Mouse (Mus musculus) adrenal gland, postnatal 36 days (tissue): ENCODE results near the gene Thoc7. TPM values are rescaled to one million over a fixed set of nuclear protein-coding genes. Genes with fewer than 3 reads are reported as not detected.
"Not testable (repeated sequence)": the region's sequence is repeated elsewhere in the genome, so short reads cannot be mapped to it uniquely, and the experiment has no call there.

Source experiments
- DNase-seq, 2 experiments: peaks; one replicate each; pipeline ENCODE4 v3.0.0; 2021; ENCODE audit warnings: mixed read lengths in 1 of 2
- long read RNA-seq, 2 experiments: library from polyadenylated mRNA; stranded (forward); transcript quantifications; one replicate each; pipeline ENCODE4 v2.0.0; 2021; ENCODE audit warnings: borderline sequencing depth in 2 of 2
- total RNA-seq, 2 experiments: library from RNA; stranded (reverse); gene quantifications; 2 replicates each; pipeline ENCODE4 v1.2.3; 2021

The Thoc7 gene
- 100 to 1,000 TPM; 121 TPM for total RNA-seq
- long read RNA-seq, experiment 1, transcript Thoc7-201 (8 exons, 937 nt): major isoform, 69 of 119 reads
- long read RNA-seq, experiment 1, transcript Thoc7-210 (9 exons, 951 nt): minor isoform, 6 of 119 reads
- long read RNA-seq, experiment 1, partial matches to known transcripts: 13 of 119 reads
- long read RNA-seq, experiment 1, other reads (novel, unspliced or antisense): 31 of 119 reads
- long read RNA-seq, experiment 2, transcript Thoc7-201 (8 exons, 937 nt): major isoform, 22 of 38 reads
- long read RNA-seq, experiment 2, transcript Thoc7-210 (9 exons, 951 nt): minor isoform, 5 of 38 reads
- long read RNA-seq, experiment 2, partial matches to known transcripts: 1 of 38 reads
- long read RNA-seq, experiment 2, other reads (novel, unspliced or antisense): 9 of 38 reads

DNA sequence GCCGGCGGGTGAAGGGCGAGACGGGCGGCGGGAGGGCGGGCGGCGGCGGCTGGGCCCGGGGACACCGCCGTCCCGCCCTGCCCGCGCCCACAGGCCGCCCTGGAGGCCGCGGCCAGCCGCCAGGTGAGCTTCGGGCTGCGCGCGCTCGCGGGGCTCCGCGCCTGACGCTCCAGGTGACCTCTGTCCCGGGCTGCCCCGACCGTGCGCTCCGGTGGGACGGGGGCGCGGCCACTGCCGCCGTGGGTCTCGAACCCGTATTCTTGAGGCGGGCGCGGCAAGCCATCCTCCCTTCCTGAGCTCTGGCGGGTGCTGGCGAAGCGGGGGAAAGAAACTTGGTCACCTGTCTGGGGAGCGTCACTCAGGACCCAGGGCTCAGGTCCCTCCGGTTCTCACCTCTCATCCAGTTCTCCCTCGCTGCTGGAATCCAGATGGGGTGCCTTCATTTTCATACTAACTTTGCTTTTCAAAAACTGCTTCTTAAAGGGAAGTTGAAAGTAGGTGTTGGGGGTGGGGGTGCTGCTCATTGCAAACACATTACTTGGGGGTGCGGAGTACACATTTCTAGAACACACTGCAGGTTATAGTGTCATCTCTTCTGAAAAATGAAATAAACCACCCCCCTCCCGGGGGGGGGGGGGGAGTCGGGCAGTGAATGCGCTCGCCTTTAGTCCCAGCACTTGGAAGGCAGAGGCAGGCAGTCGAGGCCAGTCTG, at the start of gene Thoc7, which contains the start of gene Atxn7:
Thoc7 (minus strand) TSS at position 452 of the 712 bp plus-strand sequence.
Atxn7 (plus strand) TSS at position 40 of the 712 bp plus-strand sequence.
- peak; percentile 42 to 56 for DNase-seq

DNA sequence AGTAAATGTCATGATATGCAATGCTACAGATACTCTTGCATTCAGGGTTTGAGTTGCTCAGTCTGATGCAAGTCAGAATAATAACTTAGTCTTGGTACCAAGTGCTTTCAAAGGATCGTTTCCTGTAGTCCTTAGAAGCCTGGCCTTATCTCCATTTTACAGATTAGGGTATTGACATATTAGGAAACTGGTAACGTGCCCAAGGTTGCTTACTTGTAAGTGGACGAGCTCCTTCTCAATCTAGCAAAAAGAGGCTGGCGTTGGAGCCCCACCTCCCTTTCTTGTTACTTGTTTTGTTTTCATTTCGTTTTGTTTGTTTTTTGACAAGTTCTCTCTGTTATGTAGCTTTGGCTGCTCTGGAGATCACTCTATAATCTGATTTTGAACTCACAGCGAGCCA, 48.1 kb upstream of the Thoc7 start:
- peak; percentile 6 to 23 for DNase-seq

DNA sequence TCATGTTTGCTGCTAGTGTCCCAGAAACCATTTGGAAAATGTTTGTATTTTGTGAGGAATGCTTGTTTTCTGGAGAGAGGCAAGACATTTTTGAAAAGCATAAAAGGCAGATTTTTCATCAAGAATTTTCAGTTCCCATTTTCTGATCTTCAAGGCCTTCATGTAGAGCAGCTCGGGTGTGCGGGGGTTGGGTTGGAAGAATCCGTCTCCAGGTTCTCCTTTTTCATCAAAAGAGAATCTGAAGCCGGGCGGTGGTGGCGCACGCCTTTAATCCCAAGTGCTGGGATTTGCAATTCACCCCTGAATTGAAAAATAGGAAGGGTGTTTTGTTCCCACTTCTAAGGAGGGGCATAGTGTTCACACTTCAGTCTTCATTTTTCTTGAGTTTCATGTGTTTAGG, 41.1 kb upstream of the Thoc7 start:
- no peak for DNase-seq

DNA sequence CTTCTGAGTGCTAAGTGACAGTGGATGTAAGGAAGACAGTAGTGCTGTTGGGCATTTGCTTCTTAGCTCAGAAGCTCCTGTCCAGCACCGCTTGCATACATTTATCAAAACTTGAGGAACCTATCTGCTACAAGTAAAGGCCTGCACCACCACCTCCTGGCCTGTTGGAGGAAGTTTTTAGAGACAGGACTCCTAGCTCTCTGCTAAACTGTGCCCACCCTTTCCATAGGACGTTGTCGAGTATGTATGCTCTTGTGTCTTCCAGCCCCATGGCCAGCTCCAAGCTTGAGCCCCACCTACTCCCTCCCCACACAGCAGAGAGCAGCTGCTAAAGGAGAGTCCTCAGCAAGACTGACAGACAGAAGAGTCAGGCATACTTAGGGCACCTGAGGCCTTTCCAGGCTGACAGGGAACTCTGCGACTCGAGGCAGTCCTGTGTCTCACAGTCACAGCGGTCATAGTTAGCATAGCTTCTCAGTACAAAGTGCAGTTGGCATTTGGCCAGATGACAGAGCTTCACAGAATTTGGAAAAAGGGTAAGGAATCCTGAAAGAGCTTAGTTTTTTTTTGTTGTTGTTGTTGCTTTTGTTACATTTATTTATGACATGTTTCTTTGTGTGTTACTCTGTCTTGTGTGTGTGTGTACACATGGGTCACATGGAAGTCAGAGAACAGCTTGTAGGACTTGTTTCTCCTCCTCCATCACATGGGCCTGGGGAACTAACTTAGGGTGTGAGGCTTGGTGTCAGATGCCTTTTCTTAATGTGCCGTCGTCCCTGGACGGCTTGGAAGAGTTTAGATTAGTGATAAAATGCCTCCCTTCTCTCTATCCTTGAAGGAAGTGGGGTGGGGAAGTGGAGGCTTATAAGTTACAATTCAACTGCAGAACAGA, 33.8 kb upstream of the Thoc7 start:
- DNase-seq: peak in 1 of 2 experiments; percentile 24

DNA sequence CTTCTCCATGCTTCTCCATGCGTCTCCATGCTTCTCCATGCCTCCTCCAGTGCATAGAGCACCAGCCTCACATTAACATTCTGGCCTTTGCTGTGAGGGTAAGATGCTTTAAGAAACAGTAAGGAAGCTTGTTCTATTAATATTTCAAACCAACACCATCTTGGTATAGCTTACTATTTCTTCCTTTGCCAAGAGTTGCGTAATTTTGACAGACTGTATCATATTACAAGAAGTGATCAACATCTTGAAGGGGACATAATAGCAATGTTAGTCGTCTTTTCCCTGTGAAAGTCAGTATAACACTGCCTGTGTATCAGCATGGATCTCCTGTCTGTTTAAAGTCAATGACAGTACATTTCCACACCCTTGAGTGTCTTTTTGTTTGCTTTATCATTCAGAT, 29.1 kb upstream of the Thoc7 start:
- no peak for DNase-seq

DNA sequence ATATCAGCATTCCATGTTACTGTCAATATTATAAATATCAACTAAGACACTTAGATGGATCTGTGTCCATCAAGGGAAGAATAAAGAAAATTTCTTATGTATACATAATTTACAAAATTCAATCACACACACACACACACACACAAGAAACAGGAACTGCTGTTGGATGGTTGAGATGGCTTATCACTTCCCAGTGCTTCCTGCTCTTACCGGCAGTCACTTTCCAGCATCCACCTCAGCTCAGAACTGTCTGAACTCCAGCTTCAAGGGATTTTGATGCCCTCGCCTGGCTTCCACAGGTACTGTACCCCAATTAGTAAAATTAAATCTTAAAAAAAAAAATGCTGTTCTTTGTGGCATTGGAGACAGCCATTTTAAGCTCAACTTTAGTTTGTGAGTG, 26.7 kb upstream of the Thoc7 start:
- no peak for DNase-seq

DNA sequence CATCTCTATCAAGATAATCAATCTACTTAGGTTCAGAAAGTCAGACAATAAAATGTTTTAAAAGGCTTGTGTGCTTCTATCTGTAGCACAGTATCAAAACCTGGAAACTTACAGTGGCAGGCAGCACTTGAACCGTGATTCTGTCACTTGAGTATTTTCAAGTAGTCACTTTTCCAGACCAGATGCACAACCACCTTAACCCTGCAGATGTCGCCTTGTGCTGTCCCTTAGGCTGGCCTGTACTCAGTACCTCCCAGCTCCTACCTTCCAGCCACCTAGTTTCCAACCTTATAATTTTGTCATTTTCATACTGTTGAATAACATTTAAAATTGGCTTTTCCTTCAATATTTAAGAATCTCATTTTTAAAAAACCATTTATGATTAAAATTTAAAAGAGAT, 20.5 kb upstream of the Thoc7 start:
- DNase-seq: peak; percentile 14 to 18

DNA sequence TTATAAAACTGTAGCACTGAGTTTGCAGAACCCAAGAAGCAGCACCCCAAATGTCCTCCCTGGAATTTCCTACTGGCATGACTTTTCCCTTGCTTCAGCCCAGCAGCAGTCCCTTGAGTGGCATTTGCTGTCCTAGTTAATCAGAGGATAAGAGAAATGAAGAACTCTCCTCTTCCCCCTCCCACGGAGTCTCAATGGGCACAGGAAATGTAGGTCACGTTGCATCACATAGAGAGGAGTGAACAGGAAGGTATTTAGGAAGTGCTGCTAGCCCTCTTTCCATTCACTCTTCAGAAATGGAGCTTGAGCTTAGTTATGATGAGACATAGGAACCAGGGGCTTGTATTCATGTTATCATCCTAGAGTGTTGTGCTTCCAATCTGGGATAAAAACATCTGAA, 19.6 kb upstream of the Thoc7 start:
- peak in 1 of 2 experiments; percentile 13 for DNase-seq

DNA sequence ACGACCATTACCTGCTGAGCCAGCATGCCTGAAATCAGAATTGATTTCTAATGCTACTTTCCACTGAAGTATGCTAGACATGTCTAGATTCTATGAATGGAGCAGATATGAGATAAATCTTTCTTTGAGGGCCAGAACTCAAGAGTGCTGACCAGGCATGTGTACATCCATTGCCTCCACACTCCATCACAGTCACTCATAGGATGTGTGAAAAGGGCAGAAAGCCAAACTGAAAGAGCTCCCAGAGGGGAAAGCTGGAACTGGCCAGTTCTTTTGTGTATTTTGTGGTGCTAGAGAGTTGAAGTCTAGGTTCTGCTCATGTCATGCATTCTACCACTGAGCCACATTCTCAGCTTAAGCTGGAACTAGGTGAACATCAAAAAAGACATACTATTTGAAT, 15.8 kb upstream of the Thoc7 start:
- no peak for DNase-seq

DNA sequence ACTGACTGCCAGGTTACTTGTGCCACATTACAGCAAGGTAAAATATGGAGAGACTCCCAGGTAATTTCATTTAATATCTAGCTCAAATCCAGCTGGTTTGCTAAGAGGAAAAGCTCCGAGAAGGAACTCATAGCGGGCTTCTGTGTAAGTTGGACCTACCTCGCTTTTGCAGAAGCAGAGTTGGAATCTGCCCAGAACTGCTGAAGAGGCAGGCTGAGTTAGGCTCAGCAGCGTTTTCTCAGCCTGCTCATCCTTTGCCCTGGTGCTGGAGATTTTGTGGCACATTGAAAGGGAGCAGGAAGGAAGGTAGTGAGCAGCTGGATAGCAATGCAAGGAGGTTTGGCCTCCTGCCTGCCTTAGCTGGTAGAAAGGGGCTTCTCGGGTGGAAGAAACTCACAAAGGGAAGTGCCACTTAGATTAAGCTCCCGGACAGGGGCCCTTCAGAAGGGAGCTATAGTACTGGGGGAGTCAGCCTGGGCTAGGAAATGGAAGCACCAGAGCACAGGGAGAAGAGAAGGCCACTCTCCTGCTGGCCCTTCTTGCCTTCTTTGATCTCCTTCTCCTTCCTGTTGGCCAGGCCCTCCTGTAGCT, 10.1 kb upstream of the Thoc7 start:
- no peak for DNase-seq

DNA sequence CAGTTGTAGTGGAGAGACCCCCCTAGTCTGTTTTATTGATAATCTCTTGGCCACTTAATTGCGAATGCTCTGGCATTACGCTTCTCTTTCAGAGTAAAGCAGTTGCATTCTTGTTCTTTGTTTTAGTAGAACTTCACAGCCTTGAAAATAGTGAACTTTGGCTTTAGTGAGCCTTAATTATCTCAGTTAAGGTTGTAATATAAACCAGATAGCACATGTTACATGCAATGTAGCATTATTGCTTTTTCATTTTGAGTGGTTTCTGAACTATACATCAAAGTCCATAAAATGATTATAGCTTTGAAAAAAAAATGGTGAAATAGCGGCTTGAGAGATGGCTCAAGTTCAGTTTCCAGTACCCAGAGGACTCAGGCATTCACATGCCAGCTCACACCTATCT, 8.9 kb upstream of the Thoc7 start:
- no peak for DNase-seq

DNA sequence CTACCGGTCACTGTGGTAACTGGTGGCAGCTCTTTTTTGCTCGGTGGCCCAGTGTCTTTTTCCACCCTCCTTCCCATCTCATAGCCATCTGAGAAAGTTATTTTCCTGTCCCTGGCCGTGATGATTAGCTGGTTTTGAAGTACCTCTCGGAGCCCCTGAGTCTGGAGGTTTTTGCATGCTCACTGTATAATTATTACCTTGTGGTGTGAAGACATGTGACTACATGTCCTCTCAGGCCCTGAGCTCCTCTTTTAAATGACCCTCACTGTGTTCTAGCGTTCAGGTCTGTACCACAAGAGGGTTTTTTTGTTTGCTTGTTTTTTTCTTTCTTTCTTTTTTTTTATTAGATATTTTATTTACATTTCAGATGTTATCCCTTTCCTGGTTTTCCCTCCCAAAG, 6.8 kb upstream of the Thoc7 start:
- no peak for DNase-seq

DNA sequence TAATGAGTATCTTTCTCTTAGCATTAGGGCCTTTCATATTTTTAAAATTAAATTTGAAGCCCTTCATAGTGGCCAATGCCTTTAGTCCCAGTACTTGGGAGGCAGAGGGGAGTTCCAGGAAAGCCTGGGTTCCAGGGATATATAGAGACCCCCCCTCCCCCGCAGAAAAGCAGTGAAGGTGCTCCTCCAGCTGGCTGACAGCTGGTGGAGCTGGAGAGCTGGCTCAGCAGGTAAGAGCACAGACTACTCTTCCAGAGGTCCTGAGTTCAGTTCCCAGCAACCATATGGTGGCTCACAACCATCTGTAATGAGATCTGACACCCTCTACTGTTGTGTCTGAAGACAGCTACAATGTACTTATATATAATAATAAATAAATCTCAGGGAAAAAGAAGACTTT, 6.0 kb upstream of the Thoc7 start:
- no peak for DNase-seq

DNA sequence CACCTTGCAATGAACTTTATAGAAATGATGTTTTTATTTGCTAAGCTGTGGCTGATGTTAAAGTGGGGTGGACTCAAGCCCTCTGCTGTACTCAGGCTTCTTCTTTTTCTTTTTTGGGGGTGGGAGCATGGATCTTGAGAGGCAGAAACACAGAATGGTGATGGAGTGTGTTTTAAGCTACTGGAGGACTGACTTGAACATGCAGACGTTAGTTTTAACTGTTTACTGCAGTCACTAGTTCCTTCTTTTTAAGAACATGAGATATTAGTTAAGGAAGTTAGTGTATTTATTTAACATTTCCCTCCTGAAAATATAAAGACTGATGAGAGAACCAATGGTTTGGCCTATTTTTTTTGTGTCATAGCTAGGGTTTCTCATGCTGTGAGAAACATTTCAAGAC, 1.9 kb upstream of the Thoc7 start:
- DNase-seq: no peak

DNA sequence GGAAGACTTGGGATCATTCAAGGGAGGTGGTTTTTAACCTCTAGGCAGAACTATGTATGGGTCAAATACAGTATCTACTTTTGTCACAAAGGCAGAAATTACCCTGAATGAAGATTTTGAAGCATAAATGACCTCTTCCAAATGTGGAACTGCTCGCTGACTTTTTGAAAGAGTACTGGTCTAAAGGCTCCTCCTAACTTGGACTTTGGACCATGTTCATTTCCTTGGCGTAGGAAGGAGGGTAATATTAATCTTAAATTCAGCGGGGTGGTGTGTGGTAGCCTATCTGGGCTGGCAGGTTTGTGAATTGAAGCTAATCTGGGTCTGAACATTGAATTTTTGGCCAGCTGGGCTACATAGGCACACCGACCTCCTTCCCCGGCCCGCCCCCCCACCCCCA, 824 bp upstream of the Thoc7 start:
- DNase-seq: no peak

DNA sequence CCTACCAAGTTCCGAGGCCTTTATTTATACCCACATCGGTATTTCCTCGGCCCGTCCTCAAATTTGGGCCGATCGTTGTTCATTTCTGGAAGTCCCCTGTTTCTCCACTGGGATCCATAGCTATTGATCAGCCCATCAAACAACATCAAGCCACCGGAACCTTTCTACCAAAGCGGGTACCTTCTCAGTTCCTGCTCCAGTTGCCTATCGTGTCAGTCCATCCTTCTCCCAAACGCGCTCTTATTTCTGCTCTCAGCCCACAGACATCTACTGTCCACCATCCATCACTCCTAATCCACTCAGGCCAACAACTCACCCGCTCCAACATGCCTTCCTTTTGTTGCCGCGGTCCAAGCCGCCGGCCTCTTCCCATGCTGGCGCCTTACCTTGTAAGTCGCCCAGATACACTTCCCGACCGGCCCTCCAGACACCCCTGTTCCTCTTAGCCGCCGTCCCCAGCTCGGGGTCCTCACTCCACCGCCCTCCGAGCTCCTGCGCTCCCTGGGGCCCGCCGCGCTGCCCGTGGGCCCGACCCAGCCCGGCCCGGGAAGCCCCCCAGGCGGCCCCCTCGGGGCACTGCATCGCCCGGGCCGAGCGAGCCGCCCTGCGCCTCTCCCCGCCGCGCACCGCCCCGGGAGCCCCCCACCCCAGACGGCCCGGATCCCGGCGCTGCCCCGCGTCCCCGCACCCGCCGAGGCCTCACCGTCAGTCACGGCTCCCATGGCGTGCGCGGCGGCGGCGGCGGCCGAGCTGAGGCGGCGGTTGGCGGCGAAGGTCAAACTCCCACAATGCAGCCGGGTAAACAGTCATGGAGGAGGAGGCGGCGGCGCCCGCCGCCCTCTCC, 948 bp downstream of the Thoc7 start:
- peak; percentile 79 to 84 for DNase-seq

DNA sequence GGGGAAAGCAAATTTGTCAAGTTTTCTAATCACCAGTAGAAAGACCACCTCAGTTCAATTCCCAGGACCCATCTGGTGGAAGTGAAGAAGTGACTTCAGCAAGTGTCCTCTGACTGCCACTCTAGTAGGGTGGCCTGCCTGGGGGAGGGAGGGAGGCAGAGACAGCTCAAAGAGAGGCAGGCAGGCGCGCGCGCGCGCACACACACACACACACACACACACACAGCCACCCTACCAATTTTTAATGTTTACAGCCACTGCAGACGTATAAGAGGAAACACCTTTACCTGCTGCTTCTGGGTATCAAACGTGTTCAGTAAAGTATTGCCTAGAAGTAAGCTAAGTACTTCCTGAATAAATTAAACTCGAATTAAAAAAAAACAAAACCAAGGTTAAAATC, 1.6 kb downstream of the Thoc7 start:
- peak; percentile 41 to 61 for DNase-seq

DNA sequence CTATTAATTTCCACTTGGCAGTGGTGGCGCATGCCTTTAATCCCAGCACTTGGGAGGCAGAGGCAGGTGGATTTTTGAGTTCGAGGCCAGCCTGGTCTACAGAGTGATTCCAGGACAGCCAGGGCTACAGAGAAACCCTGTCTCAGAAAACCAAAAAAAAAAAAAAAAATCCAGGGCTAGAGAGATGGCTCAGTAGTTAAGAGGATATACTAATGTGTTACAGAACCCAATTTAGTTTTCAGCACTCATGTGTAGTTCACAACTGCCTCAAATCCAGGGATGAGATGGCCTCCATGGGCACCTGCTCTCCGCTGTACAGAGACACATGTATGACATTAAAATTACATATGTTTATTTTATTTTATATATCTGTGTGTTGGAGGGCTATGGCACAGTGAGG, 9.5 kb downstream of the Thoc7 start:
- DNase-seq: not testable (repeated sequence)

DNA sequence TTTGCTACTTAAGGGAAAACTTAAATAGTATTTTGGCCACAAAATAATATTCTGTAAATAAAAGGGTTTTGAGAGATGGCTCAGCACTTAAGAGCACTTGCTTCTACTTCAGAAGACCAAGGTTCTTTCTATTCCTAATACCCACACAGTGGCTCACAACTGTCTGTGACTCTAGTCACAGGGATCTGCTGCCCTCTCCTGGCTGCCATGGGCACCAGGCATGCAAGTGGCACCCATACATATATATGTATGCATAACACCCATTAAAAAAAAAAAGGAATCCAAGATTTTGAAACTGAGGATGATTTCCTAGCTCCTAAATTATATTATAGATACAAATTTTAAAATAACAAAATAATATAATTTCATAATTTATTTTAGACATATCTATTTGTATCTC, 11.3 kb downstream of the Thoc7 start:
- DNase-seq: peak; percentile 27 to 56

DNA sequence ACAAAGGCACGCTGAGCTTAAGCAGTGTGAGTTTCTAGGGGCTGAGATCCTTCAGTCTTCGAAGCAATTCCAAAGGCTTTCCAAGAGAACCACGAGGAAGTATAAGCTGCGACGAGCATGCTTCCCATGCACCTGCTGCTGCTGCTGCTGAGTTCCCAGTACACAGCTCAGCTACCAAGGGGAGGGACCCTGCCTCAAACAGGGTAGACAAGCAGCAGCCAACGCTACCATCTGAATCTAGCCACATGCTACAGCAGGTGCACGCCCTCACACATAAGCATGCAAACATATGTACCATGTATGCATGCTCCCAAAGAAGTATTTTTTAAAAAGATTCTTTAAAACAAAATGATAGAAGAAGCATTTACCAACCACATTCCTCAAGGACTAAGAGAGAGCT, 13.3 kb downstream of the Thoc7 start:
- no peak for DNase-seq

DNA sequence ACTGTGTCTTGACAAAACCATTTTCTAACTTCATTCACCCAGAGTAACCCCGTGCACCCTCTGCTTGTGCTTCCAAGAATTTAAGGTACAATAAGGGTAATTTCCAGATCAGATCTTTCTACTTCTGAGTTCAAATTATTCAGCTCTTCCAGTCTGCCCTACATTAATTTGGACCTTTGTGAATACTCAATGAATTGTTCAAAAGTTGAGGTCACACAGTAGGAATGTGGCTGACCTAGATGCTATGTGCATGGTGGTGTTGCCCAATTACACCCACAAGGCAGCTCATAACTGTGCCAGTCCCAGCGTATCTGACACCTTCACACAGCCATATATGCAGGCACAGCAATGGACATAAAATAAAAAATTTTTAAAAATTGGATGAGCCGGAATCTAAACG, 17.0 kb downstream of the Thoc7 start:
- DNase-seq: no peak
